Mouse (Mus musculus) liver, embryonic 15.5 days (tissue): ENCODE measurements at regions not wholly inside any gene's neighbourhood (a gene's known extent, or its start where the extent isn't known, plus 50 kb on each side); places are given as distances from the start of the nearest gene placed in this dataset.
"Not testable (repeated sequence)": the region's sequence is repeated elsewhere in the genome, so short reads cannot be mapped to it uniquely, and the experiment has no call there.

Experiments
- ATAC-seq: fragments of 200-750 bp; cut with Nextera tagmentation; 2 replicates; pipeline ENCODE4 v1.8.0; 2017; ENCODE audit warnings: moderate number of reproducible peaks, mild to moderate bottlenecking, moderate library complexity; ENCODE audit not compliant: insufficient read depth
- H3K27ac ChIP-seq: fragments of 300-500 bp; sonication (generic); replicated peaks from 2 replicates; pipeline ENCODE4 v1.5.1; 2015; ENCODE audit warnings: mild to moderate bottlenecking, inconsistent platforms
- H3K27me3 ChIP-seq: fragments of 300-500 bp; sonication (generic); 2 replicates; pipeline ENCODE4 v1.6.1; 2015; ENCODE audit warnings: mild to moderate bottlenecking, inconsistent platforms
- H3K36me3 ChIP-seq: fragments of 300-500 bp; sonication (generic); replicated peaks from 2 replicates; pipeline ENCODE4 v1.6.1; 2015; ENCODE audit warnings: moderate library complexity, mild to moderate bottlenecking, inconsistent platforms
- H3K4me1 ChIP-seq: fragments of 300-500 bp; sonication (generic); replicated peaks from 2 replicates; pipeline ENCODE4 v1.6.1; 2015; ENCODE audit warnings: inconsistent platforms
- H3K4me2 ChIP-seq: fragments of 300-500 bp; sonication (generic); 2 replicates; pipeline ENCODE4 v1.6.1; 2015; ENCODE audit warnings: moderate library complexity, mild to moderate bottlenecking, inconsistent platforms
- H3K4me3 ChIP-seq: fragments of 300-500 bp; sonication (generic); replicated peaks from 2 replicates; pipeline ENCODE4 v1.5.1; 2015; ENCODE audit warnings: mild to moderate bottlenecking, inconsistent platforms
- H3K9ac ChIP-seq: fragments of 300-500 bp; sonication (generic); 2 replicates; pipeline ENCODE4 v1.6.1; 2015; ENCODE audit warnings: moderate library complexity, mild to moderate bottlenecking, inconsistent platforms
- H3K9me3 ChIP-seq: fragments of 300-500 bp; sonication (generic); replicated peaks from 2 replicates; pipeline ENCODE4 v1.6.1; 2016; ENCODE audit warnings: inconsistent platforms
- WGBS: fragments of 180-500 bp; shearing (Covaris S2); methylation state at CpG from one replicate; pipeline ENCODE4 v1.1.7; 2015; ENCODE audit warnings: mixed read lengths; ENCODE audit not compliant: insufficient replicate concordance; 5-methylcytosine and 5-hydroxymethylcytosine counted together

DNA sequence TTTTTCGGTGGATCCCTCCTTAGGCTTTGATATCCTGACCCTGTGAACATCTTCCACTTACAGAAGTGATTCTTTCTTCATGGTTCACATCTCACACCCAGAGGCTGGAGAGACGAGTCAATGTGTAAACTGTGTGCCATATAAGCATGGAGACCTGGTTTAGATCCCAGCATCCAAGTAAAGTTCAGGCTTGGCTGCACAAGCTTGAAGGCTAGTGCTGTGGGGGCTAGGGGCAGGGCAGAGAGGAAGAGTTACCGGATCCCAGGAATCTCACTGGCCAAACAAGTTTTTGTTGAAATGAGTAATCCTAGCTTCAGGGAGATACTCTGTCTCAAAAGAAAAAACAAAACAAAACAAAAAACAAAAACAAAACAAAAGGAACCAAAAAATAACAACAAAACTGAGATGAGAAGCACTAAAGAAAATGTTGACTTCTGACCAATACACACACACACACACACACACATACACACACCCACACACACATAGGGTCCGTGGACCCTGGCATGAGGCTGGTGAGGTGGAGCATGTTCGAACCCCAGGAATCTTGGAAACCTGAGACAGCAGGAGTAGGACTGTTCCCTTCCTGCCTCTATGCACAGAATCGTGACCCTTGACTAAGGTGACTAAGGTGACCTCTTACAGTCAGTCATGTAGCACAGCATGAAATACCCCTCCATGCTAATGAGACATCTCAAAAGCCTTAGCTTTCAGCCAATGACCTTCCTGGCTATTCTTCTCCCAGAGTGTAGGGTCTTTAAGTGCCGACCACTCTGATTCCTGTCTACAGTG, 55.2 kb downstream of the Gm12728 start:
- Histone ChIP-seq H3K36me3 (no peaks in the 10 kb centered on the region), H3K27ac (no peak overlapping the region), H3K4me1 (no peaks in the 10 kb centered on the region), H3K9me3 (no peaks in the 10 kb centered on the region), H3K4me2 (no peak overlapping the region), H3K4me3 (no peak overlapping the region), H3K27me3 (no peaks in the 10 kb centered on the region), H3K9ac (no peak overlapping the region)
- ATAC-seq = no peak
- WGBS = 52% methylated on average over 7 of the region's 7 CpGs

DNA sequence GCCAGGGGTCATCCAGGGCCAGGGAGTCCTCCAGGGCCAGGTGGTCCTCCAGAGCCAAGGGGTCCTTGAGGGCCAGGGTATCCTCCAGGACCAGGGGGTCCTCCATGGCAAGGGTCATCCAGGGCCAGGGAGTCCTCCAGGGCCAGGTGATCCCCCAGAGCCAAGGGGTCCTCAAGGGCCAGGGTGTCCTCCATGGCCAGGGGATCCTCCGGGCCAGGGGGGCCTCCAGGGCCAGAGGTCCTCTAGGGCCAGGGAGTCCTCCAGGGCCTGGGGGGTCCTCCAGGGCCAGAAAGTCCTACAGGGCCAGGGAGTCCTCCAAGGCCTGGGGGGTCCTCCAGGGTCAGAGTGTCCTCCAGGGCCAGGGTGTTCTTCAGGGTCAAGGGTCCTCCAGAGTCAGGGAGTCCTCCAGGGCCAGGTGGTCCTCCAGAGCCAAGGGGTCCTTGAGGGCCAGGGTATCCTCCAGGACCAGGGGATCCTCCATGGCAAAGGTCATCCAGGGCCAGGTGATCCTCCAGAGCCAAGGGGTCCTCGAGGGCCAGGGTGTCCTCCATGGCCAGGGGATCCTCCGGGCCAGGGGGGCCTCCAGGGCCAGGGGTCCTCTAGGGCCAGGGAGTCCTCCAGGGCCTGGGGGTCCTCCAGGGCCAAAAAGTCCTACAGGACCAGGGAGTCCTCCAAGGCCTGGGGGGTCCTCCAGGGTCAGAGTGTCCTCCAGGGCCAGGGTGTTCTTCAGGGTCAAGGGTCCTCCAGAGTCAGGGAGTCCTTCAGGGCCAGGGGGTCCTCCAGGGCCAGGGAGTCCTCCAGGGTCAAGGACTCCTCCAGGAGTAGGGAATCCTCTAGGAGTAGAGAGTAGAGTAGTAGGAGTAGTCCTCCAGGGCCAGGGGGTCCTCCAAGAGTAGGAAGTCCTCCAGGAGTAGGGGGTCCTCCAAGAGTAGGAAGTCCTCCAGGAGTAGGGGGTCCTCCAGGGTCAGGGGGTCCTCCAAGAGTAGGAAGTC, 56.6 kb downstream of the Gm12728 start:
- not testable (repeated sequence) for H3K9me3 ChIP-seq, ATAC-seq, H3K27ac ChIP-seq, H3K9ac ChIP-seq, H3K27me3 ChIP-seq, H3K4me2 ChIP-seq, H3K36me3 ChIP-seq, H3K4me3 ChIP-seq, H3K4me1 ChIP-seq
- WGBS = 54% methylated on average over 3 of the region's 3 CpGs

DNA sequence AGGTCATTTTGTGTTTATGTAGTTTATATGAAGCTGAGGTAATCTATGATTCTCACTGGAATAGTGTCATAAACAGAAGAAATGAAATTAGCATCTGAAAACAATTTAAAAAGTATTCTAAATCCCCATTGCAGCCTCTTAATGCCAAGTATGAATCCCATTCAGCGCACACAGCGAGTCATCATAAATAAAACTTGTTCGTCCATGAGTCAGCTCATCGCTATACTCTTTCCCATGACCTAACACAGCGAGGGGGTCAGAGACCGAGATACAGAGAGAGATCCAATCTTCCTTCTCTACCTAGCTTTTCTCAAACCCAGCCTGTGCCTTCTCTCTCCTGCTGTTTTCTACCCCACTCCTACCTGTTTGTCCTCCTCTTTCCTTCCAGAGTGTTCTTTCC, 63.4 kb downstream of the Gm12728 start:
- H3K27me3 ChIP-seq = no peaks in the 10 kb centered on the region
- H3K9me3 ChIP-seq = no peaks in the 10 kb centered on the region
- ATAC-seq = no peak
- H3K27ac ChIP-seq = no peak overlapping the region
- H3K4me1 ChIP-seq = no peaks in the 10 kb centered on the region
- no peak overlapping the region for H3K4me3 ChIP-seq
- no peak overlapping the region for H3K4me2 ChIP-seq
- 72% methylated on average over 6 of the region's 6 CpGs for WGBS
- no peak overlapping the region for H3K9ac ChIP-seq
- H3K36me3 ChIP-seq = no peaks in the 10 kb centered on the region

DNA sequence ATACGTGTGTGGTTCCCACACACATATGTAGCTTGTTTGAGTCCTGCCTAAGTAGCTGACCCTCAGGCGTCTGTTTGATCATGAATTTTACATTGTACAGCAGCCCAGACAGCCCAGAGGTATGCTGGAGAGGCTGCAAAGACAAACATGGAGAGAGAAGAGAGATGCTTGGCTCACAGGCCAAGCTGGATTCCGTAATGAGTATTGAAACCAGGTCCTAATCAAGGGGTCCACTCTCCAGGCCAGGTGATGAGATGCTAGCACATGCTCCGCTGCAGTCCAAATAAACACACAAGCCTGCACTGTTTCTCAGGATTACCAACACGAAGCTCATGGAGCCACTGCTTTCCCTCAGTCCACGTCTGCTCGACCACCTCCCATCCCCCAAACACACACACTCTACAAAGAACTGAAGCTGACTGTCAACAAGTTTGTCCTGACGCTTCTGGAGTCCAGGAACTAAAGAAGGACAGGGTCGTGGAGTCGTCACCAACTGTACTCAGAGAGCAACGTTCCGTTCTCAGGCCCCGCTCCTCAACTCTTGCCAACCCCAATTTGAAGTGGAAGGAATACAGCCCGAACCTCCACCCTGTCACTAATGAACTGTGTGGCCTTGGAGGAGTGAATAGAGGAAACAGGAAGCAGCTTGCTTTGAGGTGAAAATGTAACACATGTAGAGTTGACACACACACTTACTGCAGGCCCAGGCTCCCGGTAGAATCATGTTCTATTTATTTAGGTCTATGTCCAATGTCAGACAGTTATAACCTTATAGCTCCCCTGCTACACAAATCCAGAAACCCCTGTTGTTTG, 69.6 kb downstream of the Gm12728 start:
- Histone ChIP-seq H3K9me3 (no peaks in the 10 kb centered on the region), H3K4me3 (no peak overlapping the region), H3K4me2 (no peak overlapping the region), H3K27me3 (no peaks in the 10 kb centered on the region), H3K9ac (no peak overlapping the region), H3K27ac (no peak overlapping the region), H3K36me3 (no peaks in the 10 kb centered on the region), H3K4me1 (no peaks in the 10 kb centered on the region)
- ATAC-seq = no peak
- WGBS = 55% methylated on average over 15 of the region's 15 CpGs

DNA sequence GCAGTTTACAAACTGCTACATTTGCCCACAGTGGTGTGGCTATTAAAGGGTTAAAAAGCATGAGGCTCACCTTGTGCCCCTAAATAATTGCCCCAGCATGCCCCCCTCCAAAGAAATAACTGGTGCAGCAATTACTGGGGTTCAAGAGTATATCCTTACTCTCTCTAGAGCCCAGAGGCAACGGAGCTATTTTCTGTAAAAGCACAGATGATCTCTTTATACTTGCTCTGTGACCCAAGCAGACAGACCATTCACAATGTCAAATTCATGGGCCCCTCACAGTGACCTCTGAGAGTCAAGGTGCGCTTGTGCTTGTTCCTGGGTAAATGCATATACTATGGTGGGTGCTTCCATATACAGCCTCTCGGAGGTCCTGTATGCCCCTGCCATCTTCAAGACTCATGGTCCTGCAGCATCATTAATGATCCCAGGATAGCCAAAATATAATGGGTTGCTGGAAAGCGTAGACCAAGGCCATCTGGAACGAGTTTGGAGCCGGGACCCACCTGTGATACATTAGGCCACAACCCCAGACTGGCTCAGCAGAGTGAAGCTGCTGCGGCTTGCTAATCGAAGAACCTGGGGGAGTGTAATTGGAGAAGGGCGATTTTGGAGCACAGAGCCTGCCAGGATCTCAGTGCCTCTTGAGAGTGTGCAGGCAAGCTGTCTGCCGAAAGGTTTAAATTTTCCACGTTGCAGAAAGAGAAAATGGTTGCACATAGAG, 71.4 kb downstream of the Gm12728 start:
- no peaks in the 10 kb centered on the region for H3K27me3 ChIP-seq
- no peak overlapping the region for H3K9ac ChIP-seq
- no peak for ATAC-seq
- no peaks in the 10 kb centered on the region for H3K36me3 ChIP-seq
- 62% methylated on average over 11 of the region's 11 CpGs for WGBS
- H3K4me3 ChIP-seq = no peak overlapping the region
- no peak overlapping the region for H3K4me2 ChIP-seq
- no peaks in the 10 kb centered on the region for H3K9me3 ChIP-seq
- H3K4me1 ChIP-seq = no peaks in the 10 kb centered on the region
- no peak overlapping the region for H3K27ac ChIP-seq

DNA sequence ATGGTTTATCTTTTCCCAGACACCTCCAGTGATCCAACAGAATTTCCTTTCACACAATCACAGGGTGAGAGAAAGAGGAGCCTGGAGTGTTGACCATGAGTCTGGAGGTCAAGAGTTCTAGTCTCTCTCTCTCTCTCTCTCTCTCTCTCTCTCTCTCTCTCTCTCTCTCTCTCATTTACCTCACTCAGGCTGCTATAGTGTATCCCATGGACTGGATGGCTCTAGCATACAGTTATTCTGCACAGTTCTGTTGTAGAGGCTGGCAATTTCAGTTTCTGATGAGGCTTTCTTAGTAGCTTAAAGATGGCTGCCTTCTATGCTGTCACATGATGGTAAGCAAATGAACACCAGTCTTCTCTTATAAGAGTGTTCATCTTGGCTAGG, 72.0 kb downstream of the Gm12728 start:
- Histone ChIP-seq H3K9ac (no peak overlapping the region), H3K4me1 (no peaks in the 10 kb centered on the region), H3K4me2 (no peak overlapping the region), H3K36me3 (no peaks in the 10 kb centered on the region), H3K4me3 (no peak overlapping the region), H3K27me3 (no peaks in the 10 kb centered on the region), H3K9me3 (no peaks in the 10 kb centered on the region), H3K27ac (no peak overlapping the region)
- no peak for ATAC-seq

DNA sequence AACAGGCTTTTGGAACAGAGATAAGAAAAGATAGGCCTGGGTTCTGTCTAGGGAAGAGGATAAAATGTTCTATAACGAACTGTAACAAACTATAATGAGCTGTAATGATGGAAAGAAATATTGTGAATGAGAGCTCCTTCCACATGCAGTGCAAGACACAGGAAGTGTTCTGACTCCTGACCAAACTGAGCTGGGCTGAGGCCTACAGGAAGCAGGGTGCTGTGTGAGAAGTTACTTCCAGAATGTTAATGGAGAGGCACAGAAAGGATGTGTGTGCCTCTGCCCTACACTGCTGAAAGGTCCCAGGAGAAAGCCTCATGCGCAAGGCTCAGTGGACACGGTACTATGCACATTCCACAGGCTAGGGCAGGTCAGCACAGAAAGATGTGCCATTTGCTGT, 80.8 kb downstream of the Gm12728 start:
- WGBS = 62% methylated on average over 3 of the region's 3 CpGs
- Histone ChIP-seq H3K9ac (no peak overlapping the region), H3K4me1 (no peaks in the 10 kb centered on the region), H3K27ac (no peak overlapping the region), H3K27me3 (no peaks in the 10 kb centered on the region), H3K9me3 (no peaks in the 10 kb centered on the region), H3K4me3 (no peak overlapping the region), H3K4me2 (no peak overlapping the region), H3K36me3 (no peaks in the 10 kb centered on the region)
- ATAC-seq = no peak

DNA sequence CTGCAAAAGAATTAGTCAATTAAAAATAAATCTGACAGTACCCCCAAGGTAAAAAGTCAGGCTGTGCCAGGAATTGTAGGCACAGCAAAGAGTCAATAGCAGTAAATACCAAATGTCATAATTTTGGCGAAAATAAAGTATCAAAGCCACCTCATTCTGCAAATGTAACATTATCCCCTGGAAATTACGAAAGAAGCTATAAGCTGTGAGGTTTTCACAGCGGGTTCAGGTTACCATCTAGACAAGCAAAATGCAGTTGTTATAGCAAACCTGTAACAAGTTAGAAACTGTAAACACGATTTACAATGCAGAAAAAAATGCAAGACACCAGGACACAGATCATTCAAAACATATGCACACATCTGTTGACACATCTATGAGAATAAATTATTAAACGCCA, 87.6 kb downstream of the Gm12728 start:
- 56% methylated on average over 5 of the region's 5 CpGs for WGBS
- no peak overlapping the region for H3K27ac ChIP-seq
- ATAC-seq = no peak

DNA sequence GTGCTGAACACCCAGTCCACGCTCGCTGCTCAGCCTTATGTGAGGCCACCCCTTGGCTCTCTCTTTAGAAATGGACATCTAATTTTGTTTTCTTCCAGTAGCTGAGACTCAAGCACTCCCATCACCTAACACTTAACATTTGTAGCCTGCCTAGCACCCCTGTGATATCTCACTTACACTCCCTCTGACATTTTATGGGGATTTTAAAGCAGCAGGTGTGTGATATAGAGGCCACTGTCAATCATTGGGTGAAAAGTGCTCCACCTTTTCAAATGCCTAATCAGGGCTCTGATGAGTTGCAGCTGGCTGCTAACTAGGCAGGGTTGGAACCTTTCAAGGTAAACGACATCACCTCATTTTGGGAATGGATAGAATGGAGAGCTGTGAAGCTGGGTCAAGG, 90.2 kb downstream of the Gm12728 start:
- Histone ChIP-seq H3K9me3 (no peaks in the 10 kb centered on the region), H3K27me3 (no peaks in the 10 kb centered on the region), H3K9ac (no peak overlapping the region), H3K4me3 (no peak overlapping the region), H3K36me3 (no peaks in the 10 kb centered on the region), H3K4me2 (no peak overlapping the region), H3K4me1 (no peaks in the 10 kb centered on the region), H3K27ac (no peak overlapping the region)
- ATAC-seq = no peak
- 61% methylated on average over 3 of the region's 3 CpGs for WGBS

More for the DNA sequence above, 87.6 kb downstream of the Gm12728 start:
- H3K36me3 ChIP-seq = no peaks in the 10 kb centered on the region
- H3K4me3 ChIP-seq = no peak overlapping the region
- no peak overlapping the region for H3K4me2 ChIP-seq
- no peaks in the 10 kb centered on the region for H3K4me1 ChIP-seq
- H3K9ac ChIP-seq = no peak overlapping the region
- no peaks in the 10 kb centered on the region for H3K9me3 ChIP-seq
- H3K27me3 ChIP-seq = no peaks in the 10 kb centered on the region

DNA sequence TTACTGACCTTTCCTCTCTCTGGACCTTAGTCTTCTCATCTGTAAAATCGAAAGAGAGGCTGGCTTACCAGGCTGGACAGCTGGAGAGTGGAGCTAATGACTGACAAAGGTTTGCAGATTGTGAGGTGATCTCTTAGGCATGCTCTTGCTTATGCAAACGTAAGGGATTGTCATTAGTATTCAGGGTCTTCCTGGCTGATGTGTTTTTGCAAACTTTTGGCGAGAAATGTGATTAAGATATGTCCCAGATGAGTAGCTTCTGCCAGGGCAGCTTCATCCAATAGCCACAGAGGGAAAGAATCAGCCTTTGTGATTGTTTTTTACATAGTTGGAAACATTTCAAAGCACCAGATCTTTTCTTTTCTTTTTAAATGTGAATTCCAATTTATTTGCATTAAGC, 95.1 kb downstream of the Gm12728 start:
- no peak overlapping the region for H3K4me2 ChIP-seq
- 35% methylated on average over 3 of the region's 3 CpGs for WGBS
- no peak overlapping the region for H3K4me3 ChIP-seq
- H3K4me1 ChIP-seq = no peaks in the 10 kb centered on the region
- no peak overlapping the region for H3K27ac ChIP-seq
- no peaks in the 10 kb centered on the region for H3K27me3 ChIP-seq
- H3K36me3 ChIP-seq = no peaks in the 10 kb centered on the region
- no peak for ATAC-seq
- H3K9ac ChIP-seq = no peak overlapping the region
- H3K9me3 ChIP-seq = no peaks in the 10 kb centered on the region
